Mouse (Mus musculus) E14TG2a.4 (cell line): ENCODE results near the gene Krt12.

ENCODE experiments used
- H3K27me3 ChIP-seq: 2 replicates; pipeline ENCODE4 v1.6.1; 2014; ENCODE audit warnings: low read length, control low read depth; ENCODE audit not compliant: insufficient read depth
- H3K36me3 ChIP-seq: 2 replicates; pipeline ENCODE4 v1.6.1; 2014; ENCODE audit warnings: low read length, control low read depth; ENCODE audit not compliant: insufficient read depth
- H3K4me1 ChIP-seq: replicated peaks from 2 replicates; pipeline ENCODE4 v1.6.1; 2014; ENCODE audit warnings: low read depth, low read length, control low read depth
- H3K4me3 ChIP-seq: replicated peaks from 2 replicates; pipeline ENCODE4 v1.5.1; 2014; ENCODE audit warnings: mild to moderate bottlenecking, low read length
- H3K9me3 ChIP-seq: 2 replicates; pipeline ENCODE4 v1.6.1; 2014; ENCODE audit warnings: low read length, control low read depth
- CTCF ChIP-seq: conservative IDR thresholded peaks from 2 replicates; pipeline ENCODE4 v1.5.1; 2014; ENCODE audit warnings: low read length
- NANOG ChIP-seq: IDR thresholded peaks from 2 replicates; pipeline ENCODE4 v1.6.1; 2014; ENCODE audit warnings: borderline replicate concordance, low read length, mixed read lengths
- POU5F1 ChIP-seq: IDR thresholded peaks from 2 replicates; pipeline ENCODE4 v1.6.1; 2014; ENCODE audit warnings: low read length, borderline replicate concordance

Krt12 gene

DNA sequence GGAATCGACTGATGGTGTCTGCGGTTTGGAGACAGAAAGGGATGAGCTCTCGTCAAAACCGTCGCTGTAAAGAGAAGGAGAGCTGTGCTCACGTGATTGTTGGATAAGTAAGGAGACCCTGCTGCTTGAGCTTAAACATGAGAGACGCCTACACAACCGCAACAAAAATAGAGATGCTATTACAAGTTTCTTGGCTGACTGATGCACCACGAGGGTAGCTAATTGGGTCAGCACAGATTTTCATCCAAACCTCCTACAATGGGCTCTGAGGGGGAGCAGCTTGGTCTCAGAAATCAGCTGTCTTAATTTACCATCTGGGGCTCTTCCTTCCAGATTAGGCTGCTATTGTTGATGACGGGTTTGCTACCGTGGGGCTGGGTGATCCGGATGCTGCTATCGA is 5.2 kb downstream of the Krt12 start:
- H3K36me3 ChIP-seq, result no peaks in the 10 kb centered on the region
- TF ChIP-seq CTCF (no peak), POU5F1 (no peak), NANOG (no peak)
- no peak overlapping the region for H3K4me3 ChIP-seq
- H3K4me1 ChIP-seq, result peaks cover 6% of the 10 kb centered on the region
- H3K27me3 ChIP-seq, result no peaks in the 10 kb centered on the region; the same call in 1 of the 2 replicates
- H3K9me3 ChIP-seq, result no peaks in the 10 kb centered on the region

DNA sequence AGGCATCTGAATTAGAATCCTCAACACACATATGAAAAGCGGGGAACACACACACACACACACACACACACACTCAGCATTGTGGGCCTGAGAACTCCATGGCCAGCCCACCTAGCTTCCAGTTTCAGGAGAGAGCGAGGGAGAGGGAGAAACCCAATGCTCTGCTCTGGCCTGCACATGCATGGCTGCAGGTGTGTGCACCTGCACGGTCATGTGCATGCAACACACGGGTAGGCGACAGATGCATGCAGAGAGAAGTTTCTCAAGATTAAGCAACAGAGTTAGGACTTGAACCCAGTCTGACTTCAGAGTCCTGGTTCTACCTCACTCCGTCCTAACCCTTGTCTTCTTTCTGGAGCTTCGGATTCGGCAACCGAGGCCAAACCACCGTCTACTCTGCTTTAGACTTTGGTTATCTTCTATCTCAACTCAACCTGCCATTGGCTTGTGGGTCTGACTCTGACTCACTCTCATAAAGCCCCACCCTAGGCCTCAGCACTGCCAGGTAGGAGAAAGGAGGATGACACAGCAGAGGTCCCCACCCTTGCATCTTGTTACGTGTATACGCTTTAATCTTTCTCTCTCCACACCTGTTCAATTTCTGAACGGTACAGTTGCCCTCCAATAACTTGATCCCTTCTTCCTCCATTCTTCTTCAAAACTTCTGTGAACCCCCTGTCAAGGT is 7.5 kb downstream of the Krt12 start:
- no peaks in the 10 kb centered on the region for H3K9me3 ChIP-seq
- TF ChIP-seq POU5F1 (no peak), CTCF (no peak), NANOG (no peak)
- H3K4me1 ChIP-seq, result peaks cover 3% of the 10 kb centered on the region; the same call in 1 of the 2 replicates
- no peak overlapping the region for H3K4me3 ChIP-seq
- no peaks in the 10 kb centered on the region; the same call in 1 of the 2 replicates for H3K27me3 ChIP-seq
- H3K36me3 ChIP-seq, result no peaks in the 10 kb centered on the region

DNA sequence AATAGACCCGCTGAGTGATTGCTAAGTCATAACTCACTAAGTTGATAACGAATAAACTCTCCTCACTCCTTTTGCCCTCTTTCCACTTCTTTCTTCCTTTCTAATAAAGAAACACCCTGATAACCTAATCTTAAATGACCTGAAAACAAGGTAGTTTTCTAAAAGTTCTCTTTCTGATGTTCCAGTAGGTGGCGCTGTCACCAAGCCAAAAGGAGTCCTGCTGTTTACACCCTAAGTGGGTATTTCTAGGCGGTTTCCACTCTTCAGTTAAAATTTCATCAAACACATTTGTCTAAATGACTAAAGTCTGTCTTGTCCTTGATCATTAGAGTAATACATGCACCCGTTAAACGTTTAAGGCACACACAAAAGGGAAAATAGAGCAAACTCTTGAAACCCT is 8.8 kb downstream of the Krt12 start:
- Histone ChIP-seq H3K9me3 (no peaks in the 10 kb centered on the region), H3K36me3 (no peaks in the 10 kb centered on the region), H3K4me3 (no peak overlapping the region), H3K27me3 (no peaks in the 10 kb centered on the region; the same call in 1 of the 2 replicates), H3K4me1 (peaks cover 3% of the 10 kb centered on the region; the same call in 1 of the 2 replicates)
- TF ChIP-seq CTCF (peak; percentile 63), NANOG (no peak)

DNA sequence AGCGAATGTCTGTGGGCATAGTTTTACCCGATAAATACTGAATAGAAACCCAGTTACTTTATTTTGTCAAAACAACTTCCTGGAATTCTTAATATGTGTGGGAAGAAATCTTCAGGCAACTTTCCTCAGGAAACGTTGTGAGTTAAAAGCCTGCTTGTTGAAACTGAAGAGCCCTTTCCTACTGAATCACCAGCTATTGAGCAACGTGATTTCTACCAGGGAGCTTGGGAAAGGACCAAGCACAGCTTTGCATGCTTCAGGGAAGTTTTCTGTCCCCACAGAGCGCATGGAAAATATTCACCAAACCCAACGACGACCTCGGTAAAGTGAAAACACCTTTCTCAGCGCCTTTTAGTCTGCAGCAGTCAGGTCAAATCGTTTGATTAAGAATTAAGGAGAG is 15.9 kb downstream of the Krt12 start:
- Histone ChIP-seq H3K36me3 (no peaks in the 10 kb centered on the region), H3K9me3 (no peaks in the 10 kb centered on the region), H3K4me1 (no peaks in the 10 kb centered on the region), H3K27me3 (no peaks in the 10 kb centered on the region), H3K4me3 (no peak overlapping the region)
- TF ChIP-seq NANOG, result no peak
- no peak for TF ChIP-seq POU5F1
- no peak for TF ChIP-seq CTCF

DNA sequence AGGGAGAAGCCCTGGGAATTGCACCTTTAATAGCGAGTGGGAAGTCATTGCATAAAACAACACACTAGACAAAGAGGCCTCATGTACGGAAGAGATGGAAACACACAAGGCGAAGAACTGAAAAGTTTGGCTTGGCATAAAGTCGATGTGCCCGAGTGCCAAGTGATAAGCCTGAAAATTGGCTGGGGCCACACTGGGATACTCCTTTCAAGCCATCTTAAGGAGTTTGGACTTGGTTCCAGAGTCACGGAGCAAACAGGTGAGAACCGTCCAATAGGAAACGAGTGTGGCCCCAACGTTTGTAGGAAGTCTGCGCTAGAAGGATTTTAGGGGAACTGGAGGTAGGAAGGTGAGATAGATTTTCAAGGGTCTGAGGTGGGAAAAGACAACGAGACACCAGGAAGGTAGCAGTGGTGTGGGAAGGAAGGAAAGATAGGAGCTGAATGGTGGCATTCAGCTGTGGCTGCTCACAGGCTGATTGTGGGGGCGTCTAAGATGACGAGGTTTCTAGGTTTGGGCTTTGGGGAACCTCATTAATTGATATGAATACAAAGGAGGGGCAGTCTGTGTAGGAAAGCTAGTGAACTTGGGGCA is 22.0 kb downstream of the Krt12 start:
- H3K4me3 ChIP-seq, result no peak overlapping the region
- TF ChIP-seq POU5F1, result no peak
- TF ChIP-seq CTCF, result no peak
- TF ChIP-seq NANOG, result no peak
- H3K4me1 ChIP-seq, result peaks cover 8% of the 10 kb centered on the region
- H3K36me3 ChIP-seq, result no peaks in the 10 kb centered on the region
- H3K27me3 ChIP-seq, result 0 out of 2 replicates have a peak, but pooled peaks cover 4% of the 10 kb centered on the region
- H3K9me3 ChIP-seq, result no peaks in the 10 kb centered on the region

DNA sequence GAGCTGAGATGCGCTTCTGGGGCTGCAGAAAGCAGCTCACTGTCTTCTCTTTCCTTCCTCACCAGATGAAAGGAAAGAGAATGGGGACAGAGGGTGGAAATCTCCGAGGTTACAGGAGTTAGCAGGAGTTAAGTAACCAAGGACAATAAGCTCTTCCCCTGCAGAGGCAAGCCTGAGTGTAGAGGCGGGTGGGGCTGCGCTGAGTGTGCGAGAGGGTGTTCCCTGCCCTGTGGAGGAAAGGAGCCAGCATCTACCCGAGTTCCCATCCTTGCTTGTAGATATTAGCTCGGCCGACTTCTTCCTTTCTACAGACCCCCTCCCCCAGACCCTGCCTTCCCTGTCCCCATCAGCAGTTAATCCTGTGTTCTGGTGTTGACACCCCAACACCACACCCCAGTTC is 23.2 kb downstream of the Krt12 start:
- no peaks in the 10 kb centered on the region for H3K9me3 ChIP-seq
- no peaks in the 10 kb centered on the region for H3K36me3 ChIP-seq
- H3K4me3 ChIP-seq, result no peak overlapping the region
- peaks cover 8% of the 10 kb centered on the region for H3K4me1 ChIP-seq
- H3K27me3 ChIP-seq, result 0 out of 2 replicates have a peak, but pooled peaks cover 4% of the 10 kb centered on the region
- no peak for TF ChIP-seq CTCF
- no peak for TF ChIP-seq POU5F1
- no peak for TF ChIP-seq NANOG

DNA sequence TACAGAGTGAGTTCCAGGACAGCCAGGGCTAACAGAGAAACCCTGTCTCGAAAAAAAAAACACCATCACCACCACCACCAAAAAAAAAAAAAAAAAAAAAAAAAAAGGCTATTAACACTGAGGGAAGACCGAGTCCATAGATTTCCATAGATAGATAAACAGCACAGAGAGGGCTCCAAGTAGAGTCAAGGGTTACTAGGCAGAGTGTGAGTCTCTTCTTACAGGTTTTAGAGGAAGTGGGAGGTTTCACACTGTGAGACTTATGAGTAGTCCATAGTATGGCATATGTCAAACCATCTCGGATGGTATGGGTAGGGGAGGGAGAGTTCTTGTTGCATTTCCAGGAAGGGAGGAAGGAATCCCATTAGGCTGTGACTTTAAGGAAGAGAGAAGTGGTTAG is 24.0 kb downstream of the Krt12 start:
- no peaks in the 10 kb centered on the region for H3K9me3 ChIP-seq
- H3K36me3 ChIP-seq, result no peaks in the 10 kb centered on the region
- TF ChIP-seq CTCF (no peak), NANOG (no peak), POU5F1 (no peak)
- peaks cover 8% of the 10 kb centered on the region for H3K4me1 ChIP-seq
- no peak overlapping the region for H3K4me3 ChIP-seq
- 0 out of 2 replicates have a peak, but pooled peaks cover 4% of the 10 kb centered on the region for H3K27me3 ChIP-seq

DNA sequence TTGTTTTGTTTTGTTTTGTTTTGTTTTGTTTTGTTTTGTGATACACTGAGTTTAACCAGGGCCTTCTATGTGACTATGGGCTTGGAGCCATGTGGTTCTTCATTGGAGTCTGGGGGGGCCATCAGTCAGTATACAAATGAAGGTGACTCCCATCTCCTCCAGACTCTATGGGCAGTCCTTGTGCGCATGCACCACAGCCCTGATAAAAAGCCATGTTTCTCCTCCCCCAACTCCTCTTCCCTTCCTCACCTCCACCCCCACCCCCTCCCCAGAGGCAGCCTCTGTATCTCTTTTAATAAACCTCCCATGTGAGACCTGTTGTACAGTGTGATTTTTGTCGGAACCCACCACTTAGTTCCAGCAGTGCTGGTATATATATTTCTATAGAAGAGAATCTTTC is 25.4 kb downstream of the Krt12 start:
- Histone ChIP-seq H3K27me3 (peaks cover 7% of the 10 kb centered on the region; the same call in 1 of the 2 replicates), H3K36me3 (no peaks in the 10 kb centered on the region), H3K4me3 (no peak overlapping the region), H3K9me3 (no peaks in the 10 kb centered on the region), H3K4me1 (peaks cover 8% of the 10 kb centered on the region)
- TF ChIP-seq NANOG (no peak), CTCF (no peak), POU5F1 (no peak)
